Mouse (Mus musculus) heart, postnatal 0 days (tissue): ENCODE measurements around the gene Lpcat2b. TPM values are rescaled to one million over a fixed set of nuclear protein-coding genes. Genes with fewer than 3 reads are reported as not detected.
A peak's percentile ranks its signal among the peaks of the same experiment; 100 is the strongest.

Experiments used
- ATAC-seq: fragments of 200-750 bp; cut with Nextera tagmentation; 2 replicates; pipeline ENCODE4 v1.8.0; 2017; ENCODE audit warnings: low read depth, moderate number of reproducible peaks, moderate library complexity; ENCODE audit not compliant: insufficient read depth
- DNase-seq: peaks from one replicate; pipeline ENCODE4 v3.0.0-alpha.2; 2016; ENCODE audit warnings: low spot score
- H3K27ac ChIP-seq: fragments of 300-500 bp; sonication (generic); 2 replicates; pipeline ENCODE4 v1.5.1; 2014; ENCODE audit warnings: low read depth, mild to moderate bottlenecking
- H3K27me3 ChIP-seq: fragments of 300-500 bp; sonication (generic); 2 replicates; pipeline ENCODE4 v1.6.1; 2014; ENCODE audit warnings: low read length, mixed read lengths; ENCODE audit not compliant: control insufficient read depth, insufficient read depth
- H3K36me3 ChIP-seq: fragments of 300-500 bp; sonication (generic); replicated peaks from 2 replicates; pipeline ENCODE4 v1.6.1; 2014; ENCODE audit warnings: low read length, mixed read lengths; ENCODE audit not compliant: control insufficient read depth, insufficient read depth
- H3K4me1 ChIP-seq: fragments of 300-500 bp; sonication (generic); 2 replicates; pipeline ENCODE4 v1.6.1; 2014; ENCODE audit warnings: antibody characterized with exemption; ENCODE audit not compliant: control insufficient read depth, insufficient read depth
- H3K4me2 ChIP-seq: fragments of 300-500 bp; sonication (generic); 2 replicates; pipeline ENCODE4 v1.6.1; 2014; ENCODE audit warnings: low read depth, mild to moderate bottlenecking, low read length, moderate library complexity
- H3K4me3 ChIP-seq: fragments of 300-500 bp; sonication (generic); 2 replicates; pipeline ENCODE4 v1.5.1; 2014; ENCODE audit warnings: low read depth, low read length
- H3K9ac ChIP-seq: fragments of 300-500 bp; sonication (generic); replicated peaks from 2 replicates; pipeline ENCODE4 v1.6.1; 2014; ENCODE audit warnings: low read depth, low read length, mixed read lengths
- H3K9me3 ChIP-seq: fragments of 300-500 bp; sonication (generic); replicated peaks from 2 replicates; pipeline ENCODE4 v1.6.1; 2016; ENCODE audit warnings: low read length; ENCODE audit not compliant: control insufficient read depth
- CTCF ChIP-seq: IDR thresholded peaks from 2 replicates; pipeline ENCODE4 v1.5.1; 2016; ENCODE audit warnings: antibody characterized with exemption, control low read depth, low read depth
- EP300 ChIP-seq: IDR thresholded peaks from 2 replicates; pipeline ENCODE4 v1.6.1; 2016; ENCODE audit warnings: antibody characterized with exemption, low read depth
- WGBS: fragments of 180-500 bp; shearing (Covaris S2); extraction: QIAGEN DNeasy Blood & Tissue Kit; methylation state at CpG from one replicate; pipeline ENCODE4 v1.1.7; 2014; 5-methylcytosine and 5-hydroxymethylcytosine counted together
- polyA plus RNA-seq: library from polyadenylated mRNA; unstranded; fragments of >200 nt; fragmentation: Nextera tagmentation; extraction: Ambion mirVana; gene quantifications from 2 replicates; pipeline ENCODE4 v1.2.1, GENCODE M21; 2015
- total RNA-seq: library from RNA; depleted of rRNA; stranded (reverse); fragments of >200 nt; gene quantifications from 2 replicates; pipeline ENCODE4 v1.2.3, GENCODE M21; 2014; ENCODE audit warnings: low replicate concordance

Lpcat2b gene
- total and polyA plus RNA-seq, 2 experiments from 2014 or later: not detected

- H3K27ac ChIP-seq: no peak overlapping the region
- WGBS: 92% methylated on average over 4 of the region's 4 CpGs
Observed at GRCm38 (mm10) chr5:107448784-107449183, 17.4 kb downstream of the Lpcat2b start.

DNA sequence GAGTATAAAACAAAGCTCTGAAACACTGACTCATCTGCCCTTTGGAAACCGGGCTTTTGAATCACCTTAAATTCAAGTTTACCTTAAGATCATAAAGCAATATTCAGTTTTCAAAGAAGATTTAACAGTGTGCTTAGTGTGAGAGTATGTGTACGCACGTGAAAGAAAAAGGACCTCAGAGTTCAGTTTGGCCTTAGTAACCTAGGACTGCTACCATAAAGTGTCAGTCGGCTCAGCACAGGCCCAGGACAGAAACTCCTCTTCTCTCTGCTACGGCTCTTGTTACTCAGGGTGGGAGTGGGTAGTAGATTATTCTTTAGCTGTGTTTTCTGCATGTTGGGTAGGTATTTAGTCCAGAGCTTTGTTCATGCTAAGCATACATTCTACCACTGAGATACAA is 18.3 kb downstream of the Lpcat2b start:
- ATAC-seq: no peak
- no peak for TF ChIP-seq EP300
- no peak for TF ChIP-seq CTCF
- no peaks in the 10 kb centered on the region for H3K9me3 ChIP-seq
- H3K27me3 ChIP-seq: no peaks in the 10 kb centered on the region
- 90% methylated on average over 5 of the region's 5 CpGs for WGBS
- no peak overlapping the region for H3K9ac ChIP-seq
- DNase-seq: no peak
- no peak overlapping the region for H3K4me3 ChIP-seq
- H3K4me1 ChIP-seq: no peaks in the 10 kb centered on the region
- H3K27ac ChIP-seq: no peak overlapping the region
- no peak overlapping the region for H3K4me2 ChIP-seq
- 0 out of 2 replicates have a peak, but pooled peaks cover 10% of the 10 kb centered on the region for H3K36me3 ChIP-seq

More at GRCm38 (mm10) chr5:107448784-107449183, 17.4 kb downstream of the Lpcat2b start:
- no peak overlapping the region for H3K9ac ChIP-seq
- no peak for ATAC-seq
- 0 out of 2 replicates have a peak, but pooled peaks cover 10% of the 10 kb centered on the region for H3K36me3 ChIP-seq
- no peak for DNase-seq
- no peaks in the 10 kb centered on the region for H3K27me3 ChIP-seq
- H3K9me3 ChIP-seq: no peaks in the 10 kb centered on the region
- no peak for TF ChIP-seq CTCF
- no peak for TF ChIP-seq EP300
- H3K4me2 ChIP-seq: no peak overlapping the region
- H3K4me3 ChIP-seq: no peak overlapping the region
- no peaks in the 10 kb centered on the region for H3K4me1 ChIP-seq

- Histone ChIP-seq H3K27ac (no peak overlapping the region), H3K4me3 (no peak overlapping the region), H3K4me1 (no peaks in the 10 kb centered on the region), H3K9me3 (no peaks in the 10 kb centered on the region), H3K36me3 (0 out of 2 replicates have a peak, but pooled peaks cover 10% of the 10 kb centered on the region), H3K27me3 (no peaks in the 10 kb centered on the region), H3K4me2 (no peak overlapping the region), H3K9ac (no peak overlapping the region)
- DNase-seq (no peak), ATAC-seq (no peak)
- TF ChIP-seq EP300: no peak
- no peak for TF ChIP-seq CTCF
- WGBS: 93% methylated on average over 5 of the region's 5 CpGs
Observed at GRCm38 (mm10) chr5:107450299-107450698, 18.9 kb downstream of the Lpcat2b start.

GRCm38 (mm10) chr5:107462147-107463076 is 31.1 kb downstream of the Lpcat2b start:
- Histone ChIP-seq H3K27ac (no peak overlapping the region), H3K4me3 (no peak overlapping the region), H3K4me2 (no peak overlapping the region), H3K36me3 (no peaks in the 10 kb centered on the region), H3K4me1 (peaks cover 9% of the 10 kb centered on the region; the same call in 1 of the 2 replicates), H3K9me3 (no peaks in the 10 kb centered on the region), H3K9ac (no peak overlapping the region), H3K27me3 (no peaks in the 10 kb centered on the region)
- TF ChIP-seq EP300 (no peak), CTCF (no peak)
- ATAC-seq: no peak
- DNase-seq: no peak
- whole genome bisulfite sequencing: 76% methylated on average over 4 of the region's 4 CpGs

DNA sequence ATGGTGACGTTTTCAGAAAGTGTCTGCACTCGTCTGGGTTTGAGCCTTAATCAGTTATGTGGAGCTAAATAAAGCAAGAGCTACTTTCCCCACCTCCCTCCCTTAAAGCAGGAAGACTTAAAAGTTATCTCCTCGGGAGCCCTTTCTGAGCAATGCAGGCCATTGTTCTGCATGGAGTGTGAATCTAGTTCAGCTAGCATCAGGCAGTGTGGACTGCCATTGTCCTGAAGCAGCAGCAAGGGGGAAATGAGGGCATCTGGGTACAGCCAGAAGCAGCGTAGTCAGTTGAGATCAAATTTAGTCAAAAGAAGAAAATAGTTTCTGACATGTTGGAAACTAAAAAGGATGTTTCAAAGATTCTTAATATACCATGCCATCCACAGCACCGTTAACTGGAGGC is 35.2 kb downstream of the Lpcat2b start:
- 14% methylated on average over 5 of the region's 5 CpGs for WGBS
- ATAC-seq (no peak), DNase-seq (peak; percentile 22)
- Histone ChIP-seq H3K9ac (no peak overlapping the region), H3K4me1 (peaks cover 9% of the 10 kb centered on the region; the same call in 1 of the 2 replicates), H3K9me3 (no peaks in the 10 kb centered on the region), H3K4me2 (no peak overlapping the region), H3K4me3 (no peak overlapping the region), H3K27me3 (no peaks in the 10 kb centered on the region), H3K27ac (no peak overlapping the region), H3K36me3 (peaks cover 8% of the 10 kb centered on the region)
- no peak for TF ChIP-seq EP300
- no peak for TF ChIP-seq CTCF
